Mouse (Mus musculus): ENCODE measurements around the gene Mef2d.

Gene Mef2d

GRCm38 (mm10) chr3:88150061-88150998 lies 8.2 kb downstream of the Mef2d start:
- peak; percentile 47 for DNase-seq (ENCODE audit: low read depth, low spot score)

- peak; percentile 42 for DNase-seq (ENCODE audit: low read depth, low spot score)
These were observed 8.8 kb downstream of the Mef2d start for GRCm38 (mm10) chr3:88150999-88151364.

GRCm38 (mm10) chr3:88152056-88152455 lies 9.9 kb downstream of the Mef2d start:
- DNase-seq (ENCODE audit: low read depth, low spot score) = no peak

- DNase-seq (ENCODE audit: low read depth, low spot score) = no peak
These were observed 11.3 kb downstream of the Mef2d start for GRCm38 (mm10) chr3:88153290-88154011.

- DNase-seq (ENCODE audit: low read depth, low spot score) = no peak
These were observed 12.1 kb downstream of the Mef2d start for GRCm38 (mm10) chr3:88154236-88154635.

- DNase-seq (ENCODE audit: low read depth, low spot score) = no peak
These were observed 14.6 kb downstream of the Mef2d start for GRCm38 (mm10) chr3:88156817-88157216.

- no peak for DNase-seq (ENCODE audit: low read depth, low spot score)
These were observed 15.8 kb downstream of the Mef2d start for GRCm38 (mm10) chr3:88157771-88158597.

- no peak for DNase-seq (ENCODE audit: low read depth, low spot score)
These were observed 16.8 kb downstream of the Mef2d start for GRCm38 (mm10) chr3:88158991-88159390.

GRCm38 (mm10) chr3:88160856-88161255 lies 18.7 kb downstream of the Mef2d start:
- DNase-seq (ENCODE audit: low read depth, low spot score) = no peak

GRCm38 (mm10) chr3:88162259-88162658 lies 20.1 kb downstream of the Mef2d start:
- DNase-seq (ENCODE audit: low read depth, low spot score) = no peak

- no peak for DNase-seq (ENCODE audit: low read depth, low spot score)
These were observed 20.6 kb downstream of the Mef2d start for GRCm38 (mm10) chr3:88162811-88163210.

GRCm38 (mm10) chr3:88163847-88164246 lies 21.7 kb downstream of the Mef2d start:
- DNase-seq (ENCODE audit: low read depth, low spot score) = no peak

GRCm38 (mm10) chr3:88164263-88164662 lies 22.1 kb downstream of the Mef2d start:
- no peak for DNase-seq (ENCODE audit: low read depth, low spot score)

- DNase-seq (ENCODE audit: low read depth, low spot score) = no peak
These were observed 23.9 kb downstream of the Mef2d start for GRCm38 (mm10) chr3:88166056-88166455.

GRCm38 (mm10) chr3:88170361-88170760 lies 28.2 kb downstream of the Mef2d start:
- DNase-seq (ENCODE audit: low read depth, low spot score) = no peak

GRCm38 (mm10) chr3:88172440-88172839 lies 30.3 kb downstream of the Mef2d start:
- DNase-seq (ENCODE audit: low read depth, low spot score) = no peak

- DNase-seq (ENCODE audit: low read depth, low spot score) = peak; percentile 60
These were observed 31.2 kb downstream of the Mef2d start for GRCm38 (mm10) chr3:88173375-88173774.

GRCm38 (mm10) chr3:88174894-88175293 lies 32.7 kb downstream of the Mef2d start:
- no peak for DNase-seq (ENCODE audit: low read depth, low spot score)

- no peak for DNase-seq (ENCODE audit: low read depth, low spot score)
These were observed 34.9 kb downstream of the Mef2d start for GRCm38 (mm10) chr3:88177106-88177505.

GRCm38 (mm10) chr3:88177562-88178345 lies 35.6 kb downstream of the Mef2d start:
- DNase-seq (ENCODE audit: low read depth, low spot score) = peak; percentile 100

- DNase-seq (ENCODE audit: low read depth, low spot score) = peak; percentile 17
These were observed 36.2 kb downstream of the Mef2d start for GRCm38 (mm10) chr3:88178346-88178733.

All from A20 (cell line).